Mouse (Mus musculus): ENCODE data around the gene Akirin1. TPM values are rescaled to one million over a fixed set of nuclear protein-coding genes. Genes with fewer than 3 reads are reported as not detected.

Akirin1 gene
- polyA plus RNA-seq, 1 experiment = 30.0 TPM

GRCm38 (mm10) chr4:123745221-123745775, 4.8 kb downstream of the Akirin1 start:
- H3K36me3 ChIP-seq (ENCODE audit: control insufficient read depth, insufficient read depth) = peaks cover 23% of the 10 kb centered on the region
- no peak overlapping the region for H3K4me2 ChIP-seq (ENCODE audit: low read depth)
- no peaks in the 10 kb centered on the region for H3K27me3 ChIP-seq (ENCODE audit: control insufficient read depth, insufficient read depth, insufficient read length)
- no peak for TF ChIP-seq TCF12 (IDR thresholded peaks at IDR 0.05; ENCODE audit: insufficient read depth, poor library complexity, severe bottlenecking)
- no peak for TF ChIP-seq POLR2A (IDR thresholded peaks at IDR 0.05; ENCODE audit: insufficient read length, low read depth)
- TF ChIP-seq MYOD1 (IDR thresholded peaks at IDR 0.05; ENCODE audit: control insufficient read depth in 1 of 3, insufficient read length in 2 of 3, low read depth in 2 of 3) = no peak
- TF ChIP-seq MYOG (IDR thresholded peaks at IDR 0.05; ENCODE audit: control insufficient read depth in 1 of 3, insufficient read depth in 1 of 3, insufficient read length in 2 of 3, low read depth in 2 of 3) = no peak
- TF ChIP-seq SRF (IDR thresholded peaks at IDR 0.05; ENCODE audit: control insufficient read depth, insufficient read length, low read depth) = no peak
- TF ChIP-seq POLR2AphosphoS2 (IDR thresholded peaks at IDR 0.05; ENCODE audit: insufficient read length, low read depth) = no peak
- TF ChIP-seq MAX (IDR thresholded peaks at IDR 0.05; ENCODE audit: low read depth) = no peak
- TF ChIP-seq CEBPB (IDR thresholded peaks at IDR 0.05; ENCODE audit: insufficient read depth, poor library complexity, severe bottlenecking) = no peak
- no peak for TF ChIP-seq TCF3 (IDR thresholded peaks at IDR 0.05; ENCODE audit: insufficient read length, low read depth)
- TF ChIP-seq USF1 (IDR thresholded peaks at IDR 0.05; ENCODE audit: low read depth) = no peak
- no peak for TF ChIP-seq E2F4 (IDR thresholded peaks at IDR 0.05; ENCODE audit: insufficient read depth)
- TF ChIP-seq REST (IDR thresholded peaks at IDR 0.05; ENCODE audit: insufficient read depth, insufficient read length) = no peak
- H3K79me2 ChIP-seq (ENCODE audit: control insufficient read depth, insufficient read depth) = peaks cover 79% of the 10 kb centered on the region
- H3ac ChIP-seq (ENCODE audit: control insufficient read depth, insufficient read length) = no peak overlapping the region
- H3K4me3 ChIP-seq = no peak overlapping the region

- Histone ChIP-seq H3K4me2 (ENCODE audit: low read depth) (no peak overlapping the region), H3ac (ENCODE audit: control insufficient read depth, insufficient read length) (no peak overlapping the region), H3K4me3 (no peak overlapping the region), H3K36me3 (ENCODE audit: control insufficient read depth, insufficient read depth) (peaks cover 44% of the 10 kb centered on the region), H3K27me3 (ENCODE audit: control insufficient read depth, insufficient read depth, insufficient read length) (no peaks in the 10 kb centered on the region), H3K79me2 (ENCODE audit: control insufficient read depth, insufficient read depth) (peaks cover 60% of the 10 kb centered on the region)
- TF ChIP-seq POLR2A (IDR thresholded peaks at IDR 0.05; ENCODE audit: insufficient read length, low read depth) (no peak), TCF3 (IDR thresholded peaks at IDR 0.05; ENCODE audit: insufficient read length, low read depth) (no peak), E2F4 (IDR thresholded peaks at IDR 0.05; ENCODE audit: insufficient read depth) (no peak), CEBPB (IDR thresholded peaks at IDR 0.05; ENCODE audit: insufficient read depth, poor library complexity, severe bottlenecking) (no peak), MYOD1 (IDR thresholded peaks at IDR 0.05; ENCODE audit: control insufficient read depth in 1 of 3, insufficient read length in 2 of 3, low read depth in 2 of 3) (no peak), POLR2AphosphoS2 (IDR thresholded peaks at IDR 0.05; ENCODE audit: insufficient read length, low read depth) (no peak), SRF (IDR thresholded peaks at IDR 0.05; ENCODE audit: control insufficient read depth, insufficient read length, low read depth) (no peak), MAX (IDR thresholded peaks at IDR 0.05; ENCODE audit: low read depth) (no peak), USF1 (IDR thresholded peaks at IDR 0.05; ENCODE audit: low read depth) (no peak), TCF12 (IDR thresholded peaks at IDR 0.05; ENCODE audit: insufficient read depth, poor library complexity, severe bottlenecking) (no peak), MYOG (IDR thresholded peaks at IDR 0.05; ENCODE audit: control insufficient read depth in 1 of 3, insufficient read depth in 1 of 3, insufficient read length in 2 of 3, low read depth in 2 of 3) (no peak), REST (IDR thresholded peaks at IDR 0.05; ENCODE audit: insufficient read depth, insufficient read length) (no peak)
These were observed 7.3 kb downstream of the Akirin1 start for GRCm38 (mm10) chr4:123742891-123743290.

DNA sequence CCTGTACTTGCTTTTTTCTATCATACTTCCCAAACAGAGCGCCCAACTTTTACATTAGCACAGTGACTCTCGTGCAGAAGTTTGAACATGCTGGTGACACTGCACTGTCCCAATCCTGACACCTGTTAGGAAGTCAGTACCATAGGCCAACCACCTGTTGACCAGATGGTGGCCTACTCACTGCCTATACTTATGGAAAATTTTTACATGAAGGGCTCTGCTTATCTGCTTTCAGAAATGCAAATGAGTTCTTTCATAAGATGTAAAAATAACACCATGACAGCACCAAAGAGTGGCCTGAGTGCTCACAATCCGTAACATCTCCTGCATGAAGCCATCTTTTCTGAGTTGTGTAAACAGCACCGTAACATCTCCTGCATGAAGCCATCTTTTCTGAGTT, 11.4 kb downstream of the Akirin1 start:
- Histone ChIP-seq H3K4me3 (no peak overlapping the region), H3K27me3 (ENCODE audit: control insufficient read depth, insufficient read depth, insufficient read length) (no peaks in the 10 kb centered on the region), H3ac (ENCODE audit: control insufficient read depth, insufficient read length) (no peak overlapping the region), H3K36me3 (ENCODE audit: control insufficient read depth, insufficient read depth) (peaks cover 54% of the 10 kb centered on the region), H3K79me2 (ENCODE audit: control insufficient read depth, insufficient read depth) (peaks cover 18% of the 10 kb centered on the region), H3K4me2 (ENCODE audit: low read depth) (no peak overlapping the region)
- no peak for TF ChIP-seq REST (IDR thresholded peaks at IDR 0.05; ENCODE audit: insufficient read depth, insufficient read length)
- TF ChIP-seq POLR2AphosphoS2 (IDR thresholded peaks at IDR 0.05; ENCODE audit: insufficient read length, low read depth) = no peak
- no peak for TF ChIP-seq USF1 (IDR thresholded peaks at IDR 0.05; ENCODE audit: low read depth)
- TF ChIP-seq TCF12 (IDR thresholded peaks at IDR 0.05; ENCODE audit: insufficient read depth, poor library complexity, severe bottlenecking) = no peak
- TF ChIP-seq E2F4 (IDR thresholded peaks at IDR 0.05; ENCODE audit: insufficient read depth) = no peak
- TF ChIP-seq MYOD1 (IDR thresholded peaks at IDR 0.05; ENCODE audit: control insufficient read depth in 1 of 3, insufficient read length in 2 of 3, low read depth in 2 of 3) = peak in 2 of 3 experiments; percentile 7 to 26

DNA sequence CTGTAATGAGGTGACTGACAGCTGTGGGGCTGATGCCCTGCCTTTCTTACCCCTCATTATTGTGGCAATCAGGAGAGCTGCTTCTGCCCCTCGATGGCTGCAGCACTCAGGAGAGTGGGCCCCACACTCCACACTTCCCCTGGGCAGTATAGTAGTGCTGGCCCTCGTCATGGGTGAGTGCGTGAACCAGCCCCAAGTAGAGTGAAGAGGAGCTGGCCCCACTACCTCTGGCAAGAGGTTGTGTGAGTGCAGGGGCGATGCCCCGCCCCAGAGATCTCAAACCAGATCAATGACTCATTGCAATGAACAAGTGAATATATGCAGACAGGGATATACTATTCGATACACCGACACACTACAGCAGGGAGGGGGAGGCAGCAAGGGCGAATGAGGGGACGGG, 16.6 kb downstream of the Akirin1 start:
- H3K4me3 ChIP-seq = no peak overlapping the region
- H3K27me3 ChIP-seq (ENCODE audit: control insufficient read depth, insufficient read depth, insufficient read length) = no peaks in the 10 kb centered on the region
- TF ChIP-seq POLR2A (IDR thresholded peaks at IDR 0.05; ENCODE audit: insufficient read length, low read depth) (no peak), SRF (IDR thresholded peaks at IDR 0.05; ENCODE audit: control insufficient read depth, insufficient read length, low read depth) (no peak), TCF3 (IDR thresholded peaks at IDR 0.05; ENCODE audit: insufficient read length, low read depth) (no peak), MYOG (IDR thresholded peaks at IDR 0.05; ENCODE audit: control insufficient read depth in 1 of 3, insufficient read depth in 1 of 3, insufficient read length in 2 of 3, low read depth in 2 of 3) (no peak), MAX (IDR thresholded peaks at IDR 0.05; ENCODE audit: low read depth) (no peak), TCF12 (IDR thresholded peaks at IDR 0.05; ENCODE audit: insufficient read depth, poor library complexity, severe bottlenecking) (no peak)
- H3K36me3 ChIP-seq (ENCODE audit: control insufficient read depth, insufficient read depth) = peaks cover 21% of the 10 kb centered on the region
- no peak overlapping the region for H3ac ChIP-seq (ENCODE audit: control insufficient read depth, insufficient read length)
- no peaks in the 10 kb centered on the region for H3K79me2 ChIP-seq (ENCODE audit: control insufficient read depth, insufficient read depth)
- H3K4me2 ChIP-seq (ENCODE audit: low read depth) = no peak overlapping the region

DNA sequence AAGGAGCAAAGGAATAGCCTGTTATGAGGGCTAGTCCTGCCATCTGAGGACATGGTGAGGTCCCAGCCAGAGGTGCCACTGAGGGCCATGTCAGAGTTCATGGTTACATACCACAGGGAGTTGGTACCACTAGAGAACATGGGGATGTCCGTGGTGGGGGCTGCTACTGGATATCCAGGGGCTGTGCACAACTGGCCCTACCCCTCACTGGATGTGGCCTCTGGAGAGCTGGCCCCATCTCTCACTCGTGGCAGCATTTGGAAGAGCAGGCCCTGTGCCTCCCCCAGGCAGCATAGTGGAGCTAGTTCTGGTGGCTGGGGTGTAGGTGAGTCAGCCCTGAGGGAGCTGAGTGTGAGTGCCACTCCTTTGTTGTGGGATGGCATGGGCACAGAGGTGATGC, 17.2 kb downstream of the Akirin1 start:
- H3K4me3 ChIP-seq = no peak overlapping the region
- no peaks in the 10 kb centered on the region for H3K27me3 ChIP-seq (ENCODE audit: control insufficient read depth, insufficient read depth, insufficient read length)
- no peaks in the 10 kb centered on the region for H3K79me2 ChIP-seq (ENCODE audit: control insufficient read depth, insufficient read depth)
- H3K4me2 ChIP-seq (ENCODE audit: low read depth) = no peak overlapping the region
- TF ChIP-seq CEBPB (IDR thresholded peaks at IDR 0.05; ENCODE audit: insufficient read depth, poor library complexity, severe bottlenecking) = no peak
- no peak for TF ChIP-seq POLR2A (IDR thresholded peaks at IDR 0.05; ENCODE audit: insufficient read length, low read depth)
- TF ChIP-seq MYOG (IDR thresholded peaks at IDR 0.05; ENCODE audit: control insufficient read depth in 1 of 3, insufficient read depth in 1 of 3, insufficient read length in 2 of 3, low read depth in 2 of 3) = no peak
- TF ChIP-seq POLR2AphosphoS2 (IDR thresholded peaks at IDR 0.05; ENCODE audit: insufficient read length, low read depth) = no peak
- no peak for TF ChIP-seq SRF (IDR thresholded peaks at IDR 0.05; ENCODE audit: control insufficient read depth, insufficient read length, low read depth)
- TF ChIP-seq REST (IDR thresholded peaks at IDR 0.05; ENCODE audit: insufficient read depth, insufficient read length) = no peak
- no peak for TF ChIP-seq E2F4 (IDR thresholded peaks at IDR 0.05; ENCODE audit: insufficient read depth)
- no peak for TF ChIP-seq MAX (IDR thresholded peaks at IDR 0.05; ENCODE audit: low read depth)
- TF ChIP-seq TCF12 (IDR thresholded peaks at IDR 0.05; ENCODE audit: insufficient read depth, poor library complexity, severe bottlenecking) = no peak
- TF ChIP-seq TCF3 (IDR thresholded peaks at IDR 0.05; ENCODE audit: insufficient read length, low read depth) = no peak
- no peak for TF ChIP-seq MYOD1 (IDR thresholded peaks at IDR 0.05; ENCODE audit: control insufficient read depth in 1 of 3, insufficient read length in 2 of 3, low read depth in 2 of 3)
- TF ChIP-seq USF1 (IDR thresholded peaks at IDR 0.05; ENCODE audit: low read depth) = no peak
- H3K36me3 ChIP-seq (ENCODE audit: control insufficient read depth, insufficient read depth) = peaks cover 14% of the 10 kb centered on the region
- no peak overlapping the region for H3ac ChIP-seq (ENCODE audit: control insufficient read depth, insufficient read length)
